Mouse (Mus musculus): ENCODE data around the gene Ank2.

GRCm38 (mm10) chr3:126944081-126944480 is 555.1 kb downstream of the Ank2 start:
- TF ChIP-seq EP300 (IDR thresholded peaks at IDR 0.05; ENCODE audit: low read depth) (no peak), CTCF (IDR thresholded peaks at IDR 0.05; ENCODE audit: low read depth) (no peak)

All from liver, postnatal 0 days (tissue).